Mouse (Mus musculus): Measurements from ENCODE around the gene Fam186b.

- TF ChIP-seq CTCF (IDR thresholded peaks at IDR 0.05; ENCODE audit: extremely low read depth, insufficient read depth, low read length) (no peak), POLR2A (IDR thresholded peaks at IDR 0.05; ENCODE audit: extremely low read depth, insufficient read depth, low read length) (no peak)
Observed at GRCm38 (mm10) chr15:99294287-99294686, 1.4 kb downstream of the Fam186b start.
